Mouse (Mus musculus) inflammation-experienced regulatory T-cells, adult 6 months (primary cell): ENCODE measurements around the gene Gsta1. TPM values are rescaled to one million over a fixed set of nuclear protein-coding genes. Genes with fewer than 3 reads are reported as not detected.
"Not testable (repeated sequence)": the region's sequence is repeated elsewhere in the genome, so short reads cannot be mapped to it uniquely, and the experiment has no call there.

Experiments
- ATAC-seq: one replicate; pipeline ENCODE4 v1.8.0; 2017
- polyA plus RNA-seq, 3 experiments: library from polyadenylated mRNA; unstranded; fragments of 100-300 nt; shearing (Covaris generic); gene quantifications; one replicate each; pipeline ENCODE4 v1.2.1; 2017

Gene Gsta1
- polyA plus RNA-seq, 3 experiments from 2014 or later = not detected

DNA sequence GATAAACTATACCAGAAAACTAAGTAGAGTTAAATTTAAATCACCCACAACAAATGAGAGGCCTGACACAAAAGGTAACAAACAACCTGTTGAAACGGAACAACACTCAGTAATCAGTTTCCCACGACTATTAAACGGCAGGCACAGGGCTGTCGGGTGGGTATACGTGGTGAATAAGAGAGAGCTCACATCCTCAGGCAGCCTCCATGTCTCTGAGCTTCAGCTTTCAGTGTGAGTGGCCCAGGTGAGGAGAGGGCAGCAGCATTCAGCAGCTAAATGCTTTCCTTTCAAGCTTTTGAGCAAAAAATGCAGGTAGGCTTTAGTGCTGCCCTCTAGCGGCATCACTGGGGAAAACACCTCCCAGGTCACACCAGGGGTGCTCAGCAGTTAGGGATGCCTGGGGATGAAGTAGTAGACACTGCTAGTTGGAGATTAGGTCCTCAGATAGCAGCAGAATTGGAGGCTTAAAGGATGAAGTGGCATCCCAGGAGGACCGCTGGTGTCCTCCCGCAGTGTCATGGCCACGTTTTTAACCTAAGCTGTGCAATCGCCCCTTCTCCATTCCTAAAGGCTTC is 2.8 kb downstream of the Gsta1 start:
- not testable (repeated sequence) for ATAC-seq

DNA sequence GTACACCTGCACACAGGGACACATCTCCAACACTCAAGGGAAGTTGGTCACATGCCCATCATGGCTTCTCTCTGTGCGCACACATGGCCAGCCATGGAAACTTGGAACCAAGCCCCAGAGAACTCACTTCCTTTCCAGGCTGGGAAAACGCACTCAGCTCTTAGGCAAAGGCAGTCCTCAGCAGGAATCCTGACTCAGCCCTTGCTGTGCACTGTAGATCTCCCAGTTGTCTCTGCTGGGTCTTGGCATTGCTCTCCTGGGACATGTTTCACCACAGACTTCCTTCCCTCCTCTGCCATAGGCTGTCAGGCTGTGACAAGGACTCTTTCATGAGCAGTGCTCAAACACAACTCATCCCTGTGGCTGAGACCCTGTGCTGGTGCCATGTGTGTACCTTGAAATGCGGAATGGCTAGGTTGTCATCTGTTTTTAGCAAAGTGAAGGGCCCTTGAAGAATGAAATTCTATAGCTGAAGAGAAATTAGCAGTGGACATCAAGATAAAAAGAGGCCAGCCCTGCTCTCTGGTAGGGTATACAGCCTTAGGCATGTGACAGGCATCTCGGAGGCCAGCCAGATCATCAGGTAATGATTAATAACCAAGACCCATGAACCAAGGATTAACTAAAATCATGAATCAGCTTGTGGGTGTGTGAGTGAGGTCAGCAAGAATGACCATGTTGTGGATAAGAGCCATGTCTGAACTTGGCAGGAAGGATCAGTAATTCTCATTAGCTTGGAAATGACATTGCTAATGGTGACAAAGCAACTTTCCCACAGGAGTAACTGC is 25.4 kb downstream of the Gsta1 start:
- not testable (repeated sequence) for ATAC-seq

DNA sequence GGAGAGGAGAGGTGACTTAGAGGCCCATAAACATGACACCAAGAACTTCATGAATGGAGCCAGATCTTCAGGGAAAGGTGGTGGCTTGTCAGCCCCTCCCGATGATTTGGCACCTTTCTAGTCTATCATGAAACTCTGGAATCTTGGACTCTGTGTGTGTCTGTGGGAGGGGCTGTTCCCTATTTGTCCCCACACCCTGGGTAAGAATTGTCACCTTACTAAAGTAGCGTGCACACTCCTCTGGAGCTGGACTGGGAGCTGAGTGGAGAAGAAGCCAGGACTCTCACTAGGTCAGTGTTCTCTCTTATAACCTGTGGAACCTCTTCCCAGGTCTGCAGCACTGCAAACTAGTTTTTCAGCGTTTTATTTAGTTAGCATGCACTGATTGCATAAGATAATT is 26.5 kb downstream of the Gsta1 start, which contains the start of gene Gm3776:
TSS of gene Gm3776 (plus strand) at position 216 of the 400 bp plus-strand sequence.
- ATAC-seq = not testable (repeated sequence)

DNA sequence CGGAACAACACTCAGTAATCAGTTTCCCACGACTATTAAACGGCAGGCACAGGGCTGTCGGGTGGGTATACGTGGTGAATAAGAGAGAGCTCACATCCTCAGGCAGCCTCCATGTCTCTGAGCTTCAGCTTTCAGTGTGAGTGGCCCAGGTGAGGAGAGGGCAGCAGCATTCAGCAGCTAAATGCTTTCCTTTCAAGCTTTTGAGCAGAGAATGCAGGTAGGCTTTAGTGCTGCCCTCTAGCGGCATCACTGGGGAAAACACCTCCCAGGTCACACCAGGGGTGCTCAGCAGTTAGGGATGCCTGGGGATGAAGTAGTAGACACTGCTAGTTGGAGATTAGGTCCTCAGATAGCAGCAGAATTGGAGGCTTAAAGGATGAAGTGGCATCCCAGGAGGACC is 29.2 kb downstream of the Gsta1 start:
- ATAC-seq = peak; percentile 77

DNA sequence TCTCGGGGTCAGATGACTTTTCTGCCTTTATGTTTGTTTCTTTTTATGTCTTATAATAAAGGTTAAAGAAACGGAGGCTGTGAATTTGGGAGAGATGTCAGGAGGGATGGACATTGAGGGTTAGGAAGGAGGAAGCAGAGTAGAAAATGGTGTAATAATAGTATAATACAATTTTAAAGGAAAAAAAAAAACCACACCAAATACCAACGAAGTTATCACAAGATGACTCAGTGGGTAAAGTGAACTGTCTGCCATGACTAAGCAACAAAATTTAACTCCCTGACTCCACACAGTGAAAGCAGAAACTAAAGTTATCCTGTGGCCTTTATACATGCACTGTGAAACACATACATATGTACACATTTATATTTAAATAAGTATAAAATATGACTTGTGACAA is 40.5 kb downstream of the Gsta1 start:
- ATAC-seq = not testable (repeated sequence)

DNA sequence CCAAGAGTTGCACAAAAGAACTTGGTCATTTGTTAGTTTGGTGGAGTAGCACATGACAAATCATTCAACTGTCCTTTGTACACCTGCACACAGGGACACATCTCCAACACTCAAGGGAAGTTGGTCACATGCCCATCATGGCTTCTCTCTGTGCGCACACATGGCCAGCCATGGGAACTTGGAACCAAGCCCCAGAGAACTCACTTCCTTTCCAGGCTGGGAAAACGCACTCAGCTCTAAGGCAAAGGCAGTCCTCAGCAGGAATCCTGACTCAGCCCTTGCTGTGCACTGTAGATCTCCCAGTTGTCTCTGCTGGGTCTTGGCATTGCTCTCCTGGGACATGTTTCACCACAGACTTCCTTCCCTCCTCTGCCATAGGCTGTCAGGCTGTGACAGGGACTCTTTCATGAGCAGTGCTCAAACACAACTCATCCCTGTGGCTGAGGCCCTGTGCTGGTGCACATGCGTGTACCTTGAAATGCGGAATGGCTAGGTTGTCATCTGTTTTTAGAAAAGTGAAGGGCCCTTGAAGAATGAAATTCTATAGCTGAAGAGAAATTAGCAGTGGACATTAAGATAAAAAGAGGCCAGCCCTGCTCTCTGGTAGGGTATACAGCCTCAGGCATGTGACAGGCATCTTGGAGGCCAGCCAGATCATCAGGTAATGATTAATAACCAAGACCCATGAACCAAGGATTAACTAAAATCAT is 51.7 kb downstream of the Gsta1 start:
- not testable (repeated sequence) for ATAC-seq

DNA sequence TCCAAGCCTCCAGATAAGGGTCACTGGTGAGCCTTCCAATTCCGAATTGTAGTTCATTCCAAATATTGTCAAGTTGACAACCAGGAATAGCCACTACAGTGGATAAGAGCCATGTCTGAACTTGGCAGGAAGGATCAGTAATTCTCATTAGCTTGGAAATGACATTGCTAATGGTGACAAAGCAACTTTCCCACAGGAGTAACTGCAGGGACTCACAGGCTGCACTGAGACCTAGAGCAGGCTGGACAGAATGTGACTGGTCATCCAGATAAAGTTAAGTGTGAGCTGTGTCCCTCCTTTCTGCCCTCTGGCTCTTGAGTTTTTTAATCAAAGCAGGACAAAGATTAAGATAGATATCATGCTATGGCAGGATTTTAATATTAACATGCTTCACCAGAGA is 58.6 kb downstream of the Gsta1 start:
- ATAC-seq = not testable (repeated sequence)

DNA sequence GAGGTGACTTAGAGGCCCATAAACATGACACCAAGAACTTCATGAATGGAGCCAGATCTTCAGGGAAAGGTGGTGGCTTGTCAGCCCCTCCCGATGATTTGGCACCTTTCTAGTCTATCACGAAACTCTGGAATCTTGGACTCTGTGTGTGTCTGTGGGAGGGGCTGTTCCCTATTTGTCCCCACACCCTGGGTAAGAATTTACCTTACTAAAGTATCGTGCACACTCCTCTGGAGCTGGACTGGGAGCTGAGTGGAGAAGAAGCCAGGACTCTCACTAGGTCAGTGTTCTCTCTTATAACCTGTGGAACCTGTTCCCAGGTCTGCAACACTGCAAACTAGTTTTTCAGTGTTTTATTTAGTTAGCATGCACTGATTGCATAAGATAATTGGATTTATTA is 59.3 kb downstream of the Gsta1 start, which contains the start of gene Gm10639:
TSS of gene Gm10639 (plus strand) at position 201 of the 400 bp plus-strand sequence.
- ATAC-seq = not testable (repeated sequence)

Other genes with a start within 250 kb of the Gsta1 start
- not detected for gene Gcm1, start 178.7 kb upstream of the Gsta1 start, polyA plus RNA-seq
- 10 to 100 TPM; 21.0 to 23.3 (median 21.8) TPM for gene Fbxo9, start 121.6 kb upstream of the Gsta1 start, polyA plus RNA-seq
- gene Ick, start 121.5 kb upstream of the Gsta1 start, polyA plus RNA-seq = 1 to 10 TPM; 4.7 to 8.9 (median 6.9) TPM
- gene Gsta4, start 47.9 kb upstream of the Gsta1 start, polyA plus RNA-seq = 10 to 100 TPM in 2 of 3 experiments, under 1 TPM in 1; 0.62 to 23.4 (median 19.3) TPM
- not detected for gene Gm3776, start 26.5 kb downstream of the Gsta1 start, polyA plus RNA-seq
- gene Gm10639, start 59.3 kb downstream of the Gsta1 start, polyA plus RNA-seq = not detected
- gene Omt2a, start 84.1 kb downstream of the Gsta1 start, polyA plus RNA-seq = not detected
- not detected for gene Omt2b, start 96.9 kb downstream of the Gsta1 start, polyA plus RNA-seq
- not detected for gene Gsta2, start 125.1 kb downstream of the Gsta1 start, polyA plus RNA-seq
- not detected for gene Dppa5a, start 137.5 kb downstream of the Gsta1 start, polyA plus RNA-seq
- not detected for gene Ooep, start 148.1 kb downstream of the Gsta1 start, polyA plus RNA-seq
- gene Ddx43, start 165.1 kb downstream of the Gsta1 start, polyA plus RNA-seq = 1 to 10 TPM; 1.8 to 5.2 (median 3.1) TPM
- gene Cgas, start 212.6 kb downstream of the Gsta1 start, polyA plus RNA-seq = 1 to 10 TPM; 2.4 to 4.1 (median 2.5) TPM
- gene Mto1, start 217.6 kb downstream of the Gsta1 start, polyA plus RNA-seq = 10 to 100 TPM; 12.8 to 19.9 (median 16.0) TPM
- gene Gm17324, start 218.1 kb downstream of the Gsta1 start, polyA plus RNA-seq = under 1 TPM in 1 of 3 experiments, not detected in 2; 0.40 TPM